Mouse (Mus musculus): ENCODE measurements around the gene Rars2. TPM values are rescaled to one million over a fixed set of nuclear protein-coding genes. Genes with fewer than 3 reads are reported as not detected.
"Not testable (repeated sequence)": the region's sequence is repeated elsewhere in the genome, so short reads cannot be mapped to it uniquely, and the experiment has no call there.

The Rars2 gene
- polyA plus RNA-seq (2015; fragmentation: Nextera tagmentation; extraction: Ambion mirVana): 51.5 and 52.9 TPM in 2 replicates

GRCm38 (mm10) chr4:34614630-34615094 lies at the start of gene Rars2, which contains the start of gene Orc3:
TSS of gene Rars2 (plus strand) at chr4:34614957.
TSS of gene Orc3 (minus strand) at chr4:34614944.
- peak; percentile 92 for DNase-seq (ENCODE audit: low spot score)

GRCm38 (mm10) chr4:34566226-34566625 lies 48.5 kb upstream of the Rars2 start:
- DNase-seq (ENCODE audit: low spot score): no peak

GRCm38 (mm10) chr4:34572876-34573275 lies 41.9 kb upstream of the Rars2 start:
- no peak for DNase-seq (ENCODE audit: low spot score)

GRCm38 (mm10) chr4:34577028-34577427 lies 37.7 kb upstream of the Rars2 start:
- DNase-seq (ENCODE audit: low spot score): peak; percentile 5

GRCm38 (mm10) chr4:34579215-34579614 lies 35.5 kb upstream of the Rars2 start:
- DNase-seq (ENCODE audit: low spot score): no peak

- not testable (repeated sequence) for DNase-seq (ENCODE audit: low spot score)
Observed at GRCm38 (mm10) chr4:34581489-34581888, 33.3 kb upstream of the Rars2 start.

GRCm38 (mm10) chr4:34581990-34582389 lies 32.8 kb upstream of the Rars2 start:
- DNase-seq (ENCODE audit: low spot score): no peak

GRCm38 (mm10) chr4:34582476-34582875 lies 32.3 kb upstream of the Rars2 start:
- DNase-seq (ENCODE audit: low spot score): no peak

- DNase-seq (ENCODE audit: low spot score): no peak
Observed at GRCm38 (mm10) chr4:34583427-34583826, 31.3 kb upstream of the Rars2 start.

- DNase-seq (ENCODE audit: low spot score): no peak
Observed at GRCm38 (mm10) chr4:34584871-34585607, 29.7 kb upstream of the Rars2 start.

- DNase-seq (ENCODE audit: low spot score): no peak
Observed at GRCm38 (mm10) chr4:34603123-34603522, 11.6 kb upstream of the Rars2 start.

GRCm38 (mm10) chr4:34606658-34607057 lies 8.1 kb upstream of the Rars2 start:
- DNase-seq (ENCODE audit: low spot score): no peak

- no peak for DNase-seq (ENCODE audit: low spot score)
Observed at GRCm38 (mm10) chr4:34613571-34614145, 1.1 kb upstream of the Rars2 start.

GRCm38 (mm10) chr4:34615303-34615702 lies 546 bp downstream of the Rars2 start:
- peak; percentile 17 for DNase-seq (ENCODE audit: low spot score)

GRCm38 (mm10) chr4:34616146-34616545 lies 1.4 kb downstream of the Rars2 start:
- DNase-seq (ENCODE audit: low spot score): no peak

GRCm38 (mm10) chr4:34625556-34625955 lies 10.8 kb downstream of the Rars2 start:
- DNase-seq (ENCODE audit: low spot score): no peak

GRCm38 (mm10) chr4:34626401-34626800 lies 11.6 kb downstream of the Rars2 start:
- no peak for DNase-seq (ENCODE audit: low spot score)

GRCm38 (mm10) chr4:34629956-34630355 lies 15.2 kb downstream of the Rars2 start:
- DNase-seq (ENCODE audit: low spot score): no peak

- no peak for DNase-seq (ENCODE audit: low spot score)
Observed at GRCm38 (mm10) chr4:34634129-34634528, 19.4 kb downstream of the Rars2 start.

GRCm38 (mm10) chr4:34636036-34636435 lies 21.3 kb downstream of the Rars2 start:
- no peak for DNase-seq (ENCODE audit: low spot score)

- no peak for DNase-seq (ENCODE audit: low spot score)
Observed at GRCm38 (mm10) chr4:34637386-34637785, 22.6 kb downstream of the Rars2 start.

- no peak for DNase-seq (ENCODE audit: low spot score)
Observed at GRCm38 (mm10) chr4:34637851-34638250, 23.1 kb downstream of the Rars2 start.
